Mouse (Mus musculus) left cerebral cortex, postnatal 4 days (tissue): Measurements from ENCODE around the gene E2f4. TPM values are rescaled to one million over a fixed set of nuclear protein-coding genes. Genes with fewer than 3 reads are reported as not detected.
A peak's percentile ranks its signal among the peaks of the same experiment; 100 is the strongest.

ENCODE experiments used
- DNase-seq: peaks from one replicate; pipeline ENCODE4 v3.0.0-alpha.2; 2022
- intact Hi-C: fragments of 180-260 bp; cut with DNase I; formaldehyde crosslinking; loops from one replicate; pipeline ENCODE4 v1.15.1; 2025
- total RNA-seq, 2 experiments: library from RNA; stranded (reverse); gene quantifications; 2 replicates each; pipeline ENCODE4 v1.2.3; 2021

Gene E2f4
- total RNA-seq, 2 experiments from 2014 or later: 33.7 to 33.8 TPM

DNA sequence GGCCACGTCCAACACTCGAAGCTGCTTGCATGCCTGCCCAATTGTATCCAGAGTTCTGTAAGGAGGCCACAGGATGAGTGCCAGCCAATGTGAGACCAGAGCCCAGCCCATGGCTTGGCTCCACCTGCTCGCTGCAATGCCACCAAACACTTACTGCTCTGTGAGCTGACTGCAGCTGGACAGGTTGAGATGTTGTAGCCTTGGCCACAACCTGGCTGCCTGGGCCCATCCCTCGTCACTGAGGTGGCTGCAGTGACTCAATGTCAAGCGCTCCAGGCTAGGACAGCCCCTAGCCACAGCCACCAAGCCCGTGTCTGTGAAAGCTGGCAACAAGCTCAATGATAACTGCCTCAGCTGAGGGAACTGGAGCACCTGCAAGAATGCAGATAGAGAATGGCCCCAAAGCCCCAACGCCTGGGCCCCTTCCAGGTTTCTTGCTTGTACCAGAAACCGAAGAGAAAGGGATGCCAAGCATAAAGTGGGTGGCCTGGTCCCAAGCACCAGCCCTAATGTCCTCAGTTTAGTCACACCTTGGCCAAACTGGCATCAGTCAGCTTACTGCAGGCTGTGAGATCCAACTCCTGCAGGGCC is 15.5 kb downstream of the E2f4 start:
- intact Hi-C loops: no loop called here
- no peak for DNase-seq

GRCm38 (mm10) chr8:105313622-105314402 is 16.3 kb downstream of the E2f4 start:
- intact Hi-C loops: no loop called here
- DNase-seq: no peak

DNA sequence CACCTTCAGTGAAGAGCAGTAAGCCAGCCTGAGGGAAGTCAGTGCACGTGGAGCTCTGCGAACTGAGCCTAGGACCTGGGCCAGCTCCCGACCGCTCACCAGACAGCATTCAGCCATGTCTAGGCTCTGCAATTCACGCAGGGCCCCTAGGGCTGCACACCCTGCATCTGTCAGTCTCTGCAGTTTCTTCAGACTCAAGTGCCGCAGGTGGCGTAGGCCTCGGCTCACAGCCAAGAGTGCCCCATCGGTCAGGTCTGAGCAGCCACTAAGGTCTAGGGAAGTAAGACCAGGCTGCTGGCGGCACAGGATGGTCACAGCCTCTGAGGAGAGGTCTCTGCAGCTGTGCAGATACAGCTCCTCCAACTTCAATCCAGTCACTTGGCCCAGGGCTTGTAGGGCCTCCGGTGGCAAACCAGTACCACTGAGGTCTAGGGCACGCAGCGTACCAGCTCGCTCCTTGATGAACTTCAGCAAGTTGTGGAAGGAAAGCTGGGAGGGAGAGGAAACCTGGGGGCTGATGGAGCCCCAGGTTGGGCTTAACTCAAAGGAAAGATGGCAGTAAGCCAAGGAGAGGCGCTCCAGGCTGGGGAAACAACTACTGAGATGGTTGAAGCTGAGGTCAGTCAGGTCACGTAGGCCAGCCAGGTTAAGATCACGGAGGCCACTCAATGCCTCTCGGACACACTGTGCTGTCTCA is 17.8 kb downstream of the E2f4 start:
- intact Hi-C loops: no loop called here
- DNase-seq: no peak

DNA sequence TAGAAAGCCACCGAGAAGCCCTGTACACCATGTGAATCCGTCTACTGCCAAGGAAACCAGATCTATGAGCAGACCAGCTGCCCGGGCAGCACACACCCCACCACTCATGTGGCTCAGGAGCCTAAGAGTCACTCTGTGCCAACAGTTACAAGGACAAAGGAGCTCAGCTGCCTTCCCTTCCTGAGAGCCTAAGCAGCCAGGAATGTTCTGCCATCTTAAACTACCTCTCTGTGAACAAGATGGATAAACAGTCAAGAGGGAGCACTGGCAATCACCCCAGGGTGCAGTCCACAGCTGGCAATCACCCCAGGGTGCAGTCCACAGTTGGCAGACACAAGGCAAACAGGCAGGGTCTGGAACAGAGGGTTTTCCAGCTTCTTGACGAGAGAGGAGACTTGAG is 20.5 kb downstream of the E2f4 start:
- intact Hi-C loops: no loop called here
- no peak for DNase-seq

- no peak for DNase-seq
- intact Hi-C loops: no loop called here
Measured at GRCm38 (mm10) chr8:105318662-105319190, 21.3 kb downstream of the E2f4 start.

DNA sequence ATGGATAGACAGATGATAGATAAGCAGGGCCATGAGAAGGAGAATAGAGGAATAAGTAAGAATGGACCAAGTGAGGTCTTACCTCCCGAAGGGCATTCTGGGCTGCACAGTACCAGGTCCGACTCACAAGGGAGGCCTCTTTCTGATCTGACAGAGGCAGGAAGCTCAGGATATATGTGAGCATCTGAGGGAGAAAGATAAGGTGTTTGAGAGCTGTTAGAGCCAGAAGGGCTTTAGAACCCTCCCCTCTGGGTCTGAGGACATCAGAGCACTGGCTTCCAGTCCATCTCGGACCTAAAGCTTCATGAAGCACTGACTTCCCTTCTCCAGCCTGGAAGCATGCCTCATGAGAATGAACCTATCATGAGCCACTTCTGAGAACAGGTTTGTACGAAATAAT is 25.7 kb downstream of the E2f4 start:
- no peak for DNase-seq
- intact Hi-C loops: no loop called here

DNA sequence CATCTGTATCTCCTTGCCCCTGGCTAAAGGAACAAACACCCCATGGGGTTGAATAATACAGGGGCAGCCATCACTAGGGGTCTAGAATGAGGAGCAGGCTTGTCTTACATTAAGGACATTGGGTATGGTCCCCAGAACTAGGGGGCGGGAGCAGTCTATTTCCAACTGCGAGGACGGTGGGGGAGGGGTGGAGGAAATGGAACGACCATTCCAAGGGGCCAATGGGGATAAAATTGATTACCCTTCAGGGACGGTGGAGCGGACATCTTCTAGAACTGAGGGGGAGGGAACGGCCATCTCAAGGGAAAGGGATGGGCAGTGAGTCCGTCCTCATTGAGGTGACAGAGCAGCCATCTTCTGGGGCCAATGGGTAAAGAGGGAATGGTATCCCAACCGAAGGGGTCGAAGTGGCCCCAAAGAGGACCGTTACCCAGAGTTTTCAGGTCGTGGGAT is 28.2 kb downstream of the E2f4 start:
- intact Hi-C loops: no loop called here
- DNase-seq: peak; percentile 42

- peak; percentile 98 for DNase-seq
- intact Hi-C loops: no loop called here
Measured at GRCm38 (mm10) chr8:105326141-105326672, 28.7 kb downstream of the E2f4 start, which contains the start of the genes Lrrc29 and Tmem208. TSS of gene Lrrc29 (minus strand) at chr8:105326278. TSS of gene Tmem208 (plus strand) at chr8:105326354.

DNA sequence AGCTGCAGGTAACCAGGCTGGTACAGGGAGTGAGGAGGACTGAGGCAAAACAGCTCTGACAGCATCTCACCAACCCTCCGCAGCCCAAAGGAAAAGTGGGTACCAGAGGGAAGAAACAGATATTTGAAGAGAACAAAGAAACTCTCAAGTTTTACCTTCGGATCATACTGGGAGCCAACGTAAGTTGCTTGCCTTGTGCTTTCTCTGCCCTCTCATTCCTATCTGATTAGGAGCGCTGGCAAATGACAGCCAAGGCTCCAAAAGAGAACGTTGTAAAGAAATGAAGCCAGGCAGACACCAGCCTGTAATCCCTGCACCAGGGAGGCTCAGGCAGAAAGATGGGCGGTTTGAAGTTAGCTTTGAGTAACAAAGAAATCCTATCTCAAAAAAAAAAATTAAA is 29.5 kb downstream of the E2f4 start:
- no peak for DNase-seq
- intact Hi-C loops: no loop called here

DNA sequence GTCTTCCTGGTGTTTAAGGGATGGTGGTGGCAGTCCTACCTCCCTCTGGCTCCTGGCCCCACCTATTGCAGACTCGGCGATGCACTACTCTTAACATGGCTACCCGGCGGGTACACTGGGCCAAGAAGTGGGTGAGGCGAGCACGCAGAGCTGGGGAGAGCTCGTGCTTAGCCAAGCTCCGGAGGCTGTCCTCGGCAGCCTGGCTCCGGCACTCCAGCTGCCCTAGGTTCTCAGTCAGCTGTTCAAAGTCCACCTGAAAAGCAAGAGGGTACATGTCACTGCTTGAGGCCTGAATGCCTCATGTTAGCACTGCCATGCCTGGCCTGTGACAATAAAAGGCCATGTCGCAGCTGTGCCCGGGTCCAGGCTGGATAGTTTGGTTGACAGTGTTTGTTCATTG is 32.9 kb downstream of the E2f4 start:
- no peak for DNase-seq
- intact Hi-C loops: no loop called here

GRCm38 (mm10) chr8:105331469-105331868 is 34.0 kb downstream of the E2f4 start:
- no peak for DNase-seq
- intact Hi-C loops: no loop called here

- intact Hi-C loops: no loop called here
Measured at GRCm38 (mm10) chr8:105331931-105332330, 34.5 kb downstream of the E2f4 start.

GRCm38 (mm10) chr8:105332523-105332922 is 35.1 kb downstream of the E2f4 start:
- intact Hi-C loops: no loop called here
- no peak for DNase-seq

More at GRCm38 (mm10) chr8:105331931-105332330, 34.5 kb downstream of the E2f4 start:
- no peak for DNase-seq

DNA sequence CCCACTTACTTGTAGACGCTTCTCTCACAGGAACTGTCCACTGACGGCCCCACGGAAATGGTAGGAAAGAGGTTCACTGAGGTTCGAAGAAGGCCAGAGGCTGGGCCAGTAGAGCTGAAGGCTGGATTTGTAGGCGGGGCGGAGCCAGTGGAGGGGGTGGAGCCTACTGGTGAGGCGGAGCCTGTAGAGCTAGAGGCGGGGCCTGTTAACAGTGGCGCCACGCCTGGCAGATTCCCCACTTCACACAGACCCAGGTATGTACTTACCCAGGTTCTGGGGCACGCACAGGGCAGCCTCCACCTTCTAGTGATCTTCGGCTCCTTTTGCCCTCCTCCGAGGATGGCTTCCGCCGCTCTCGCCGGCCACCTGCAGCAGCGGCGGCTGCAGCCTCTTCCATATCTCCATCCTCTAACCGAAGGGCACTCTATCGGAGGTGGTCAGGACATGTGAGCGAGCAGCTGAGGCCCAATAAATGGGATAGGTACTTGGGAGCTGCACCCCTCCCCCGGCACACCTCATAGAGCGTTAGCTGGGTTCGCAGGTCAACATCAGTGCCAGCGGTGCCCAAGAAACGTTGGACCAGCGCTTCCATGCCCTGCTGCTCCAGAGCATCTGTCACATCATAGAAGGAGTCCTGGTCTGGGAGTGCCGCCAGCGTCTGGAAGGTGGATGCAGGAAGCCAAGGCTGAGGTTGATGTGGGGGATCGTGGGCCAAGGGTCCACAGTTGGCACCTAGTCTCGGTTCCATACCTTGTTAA is 39.1 kb downstream of the E2f4 start:
- no peak for DNase-seq
- intact Hi-C loops: no loop called here

- no peak for DNase-seq
- intact Hi-C loops: no loop called here
Measured at GRCm38 (mm10) chr8:105338992-105339391, 41.5 kb downstream of the E2f4 start.

DNA sequence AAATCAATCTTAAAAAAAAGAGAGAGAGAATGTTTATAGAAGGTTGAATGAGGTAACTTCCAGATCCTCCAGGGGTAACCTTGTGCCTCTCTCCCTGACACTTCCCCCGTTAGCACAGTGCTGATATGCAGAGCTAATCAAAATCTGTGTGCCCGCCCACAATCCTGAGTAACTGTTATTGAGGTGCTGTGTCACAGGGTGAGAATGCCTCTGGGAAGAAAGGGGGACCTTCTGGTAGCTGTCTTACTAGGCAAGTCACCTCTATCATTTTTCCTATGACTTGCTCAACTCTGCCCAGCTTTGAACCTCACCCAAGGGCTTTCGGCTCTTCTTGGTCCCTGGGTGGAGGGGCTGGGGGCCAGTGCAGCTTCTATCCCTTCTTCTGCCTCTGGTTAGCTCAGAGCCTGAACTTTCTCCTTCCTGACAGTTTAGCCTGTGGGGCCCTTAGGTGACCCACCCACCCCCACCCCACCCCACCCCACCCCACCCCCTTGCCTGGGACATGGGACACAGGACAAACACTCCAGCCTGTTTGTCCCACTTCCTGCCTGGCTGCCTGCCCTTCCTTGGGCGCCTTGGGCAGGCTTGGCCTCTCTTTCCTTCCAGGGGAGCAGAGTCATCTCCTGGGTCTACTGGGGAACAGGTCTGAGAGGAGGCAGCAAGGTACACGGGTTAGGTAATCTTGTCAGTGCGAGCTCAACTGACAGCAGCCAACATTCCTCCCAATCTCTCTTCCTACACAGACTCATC is 42.6 kb downstream of the E2f4 start:
- intact Hi-C loops: no loop called here
- no peak for DNase-seq

- peak; percentile 31 for DNase-seq
- intact Hi-C loops: no loop called here
Measured at GRCm38 (mm10) chr8:105341399-105341798, 43.9 kb downstream of the E2f4 start.

DNA sequence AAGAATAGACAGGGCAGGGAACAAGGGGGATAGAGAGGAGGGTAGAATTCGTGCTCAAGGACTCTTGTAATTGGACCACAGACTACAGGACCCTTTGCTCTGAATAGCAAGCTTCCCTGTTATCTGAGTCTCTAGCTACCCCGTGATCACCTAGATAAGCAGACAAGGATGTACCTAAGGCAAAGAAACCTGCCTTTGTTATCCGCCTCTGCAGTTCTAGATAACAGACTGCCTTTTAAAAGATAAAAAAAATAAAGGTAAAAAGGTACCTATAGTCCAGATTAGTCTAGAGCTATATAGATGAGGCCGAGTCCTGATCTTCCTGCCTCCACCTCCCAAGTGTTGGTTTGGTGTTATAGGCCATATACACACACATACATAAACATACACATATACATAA is 45.3 kb downstream of the E2f4 start:
- intact Hi-C loops: no loop called here

DNA sequence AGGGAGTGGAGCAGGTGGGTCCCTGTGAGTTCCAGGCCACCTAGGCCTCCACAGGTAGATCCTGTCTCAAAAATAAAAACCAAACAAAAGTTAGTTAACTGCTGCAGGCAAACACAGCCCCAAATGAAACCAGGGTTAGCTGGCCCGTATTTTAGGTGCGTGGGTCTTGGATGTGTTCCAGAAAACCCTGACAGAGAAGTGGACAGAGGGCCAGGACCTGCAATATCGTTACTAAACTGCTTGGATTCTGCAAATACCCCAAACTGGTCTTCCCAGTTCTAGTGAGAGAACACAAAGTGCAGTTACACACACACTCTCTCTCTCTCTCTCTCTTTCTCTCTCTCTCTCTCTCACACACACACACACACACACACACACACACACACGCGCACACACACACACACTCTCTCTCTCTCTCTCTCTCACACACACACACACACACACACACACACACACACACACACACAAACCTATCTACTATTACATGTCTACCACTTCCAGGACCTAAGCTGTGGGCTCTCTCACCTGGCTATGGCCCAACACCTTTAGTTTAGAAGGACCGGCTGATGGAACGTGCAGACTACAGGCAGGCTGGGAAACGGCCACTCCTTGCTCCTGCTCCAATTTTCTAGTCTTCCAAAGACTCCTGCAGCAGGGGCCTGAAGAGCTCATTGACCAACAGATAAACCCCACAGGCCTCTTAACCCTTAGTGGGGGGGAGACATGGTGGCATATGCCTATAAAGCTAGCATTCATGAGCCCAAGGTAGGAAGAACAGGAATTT is 46.5 kb downstream of the E2f4 start:
- DNase-seq: no peak
- intact Hi-C loops: no loop called here

More for the DNA sequence above, 45.3 kb downstream of the E2f4 start:
- DNase-seq: no peak
